Mouse (Mus musculus): ENCODE results near the gene Ntrk3.

DNA sequence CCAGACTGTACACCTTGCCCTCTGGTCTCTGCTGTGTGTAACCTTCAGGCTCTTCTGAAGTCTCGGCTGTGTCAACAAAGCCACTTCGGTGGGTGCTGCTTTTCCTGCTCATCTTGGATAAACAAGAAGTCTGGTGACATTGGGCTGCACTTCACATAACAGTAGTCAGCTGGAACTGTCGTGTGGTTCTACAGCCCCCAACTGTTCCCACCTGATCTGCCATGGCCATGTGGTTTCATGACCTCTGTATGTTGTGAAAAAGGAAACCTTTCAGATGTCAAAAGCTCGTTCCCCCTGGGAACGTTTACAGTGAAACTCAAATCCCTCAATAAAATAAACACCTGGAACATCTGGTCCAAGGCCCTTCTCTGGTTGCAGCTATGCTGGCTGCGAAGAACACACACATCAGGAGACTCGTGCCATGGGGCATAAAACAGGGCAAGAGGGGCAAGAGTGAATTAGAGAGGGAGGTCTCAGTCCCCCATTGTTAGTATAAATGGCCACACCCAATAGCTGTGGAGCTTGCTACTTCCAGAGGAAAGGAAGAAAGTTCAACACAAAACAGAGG is 222.7 kb downstream of the Ntrk3 start:
- no peak for TF ChIP-seq CTCF (IDR thresholded peaks at IDR 0.05; ENCODE audit: low read depth)
- TF ChIP-seq EP300 (optimal IDR thresholded peaks at IDR 0.05), result no peak
